Mouse (Mus musculus) midbrain, embryonic 14.5 days (tissue): ENCODE measurements around the gene Zscan12. TPM values are rescaled to one million over a fixed set of nuclear protein-coding genes. Genes with fewer than 3 reads are reported as not detected.
A peak's percentile ranks its signal among the peaks of the same experiment; 100 is the strongest.

Experiments used
- ATAC-seq: fragments of 200-750 bp; cut with Nextera tagmentation; 2 replicates; pipeline ENCODE4 v1.8.0; 2017; ENCODE audit warnings: moderate number of reproducible peaks, moderate library complexity; ENCODE audit not compliant: low FRiP score, low TSS enrichment
- DNase-seq: peaks from one replicate; pipeline ENCODE4 v3.0.0-alpha.2; 2015
- H3K27ac ChIP-seq: fragments of 300-500 bp; sonication (generic); replicated peaks from 2 replicates; pipeline ENCODE4 v1.5.1; 2014; ENCODE audit warnings: mild to moderate bottlenecking, low read depth, low read length, moderate library complexity
- H3K27me3 ChIP-seq: fragments of 300-500 bp; sonication (generic); 2 replicates; pipeline ENCODE4 v1.6.1; 2014; ENCODE audit warnings: low read length, control low read depth, mixed read lengths; ENCODE audit not compliant: control insufficient read depth, insufficient read depth
- H3K36me3 ChIP-seq: fragments of 300-500 bp; sonication (generic); 2 replicates; pipeline ENCODE4 v1.6.1; 2014; ENCODE audit warnings: low read length, control low read depth; ENCODE audit not compliant: control insufficient read depth, insufficient read depth
- H3K4me1 ChIP-seq: fragments of 300-500 bp; sonication (generic); 2 replicates; pipeline ENCODE4 v1.6.1; 2014; ENCODE audit warnings: mild to moderate bottlenecking, antibody characterized with exemption, low read length, control low read depth; ENCODE audit not compliant: control insufficient read depth, insufficient read depth
- H3K4me2 ChIP-seq: fragments of 300-500 bp; sonication (generic); 2 replicates; pipeline ENCODE4 v1.6.1; 2014; ENCODE audit warnings: mild to moderate bottlenecking, low read length, moderate library complexity
- H3K4me3 ChIP-seq: fragments of 300-500 bp; sonication (generic); replicated peaks from 2 replicates; pipeline ENCODE4 v1.5.1; 2014; ENCODE audit warnings: low read depth, low read length
- H3K9ac ChIP-seq: fragments of 300-500 bp; sonication (generic); replicated peaks from 2 replicates; pipeline ENCODE4 v1.6.1; 2014; ENCODE audit warnings: mild to moderate bottlenecking, low read length, moderate library complexity
- H3K9me3 ChIP-seq: fragments of 300-500 bp; sonication (generic); 2 replicates; pipeline ENCODE4 v1.6.1; 2016; ENCODE audit warnings: low read length, control low read depth, mixed read lengths; ENCODE audit not compliant: control insufficient read depth
- WGBS: fragments of 180-500 bp; shearing (Covaris S2); extraction: QIAGEN DNeasy Blood & Tissue Kit; methylation state at CpG from one replicate; pipeline ENCODE4 v1.1.7; 2014; 5-methylcytosine and 5-hydroxymethylcytosine counted together
- polyA plus RNA-seq: library from polyadenylated mRNA; unstranded; fragments of >200 nt; fragmentation: Nextera tagmentation; extraction: Ambion mirVana; gene quantifications from 2 replicates; pipeline ENCODE4 v1.2.1, GENCODE M21; 2014

Zscan12 gene
- polyA plus RNA-seq = 11.8 and 15.9 TPM in 2 replicates

DNA sequence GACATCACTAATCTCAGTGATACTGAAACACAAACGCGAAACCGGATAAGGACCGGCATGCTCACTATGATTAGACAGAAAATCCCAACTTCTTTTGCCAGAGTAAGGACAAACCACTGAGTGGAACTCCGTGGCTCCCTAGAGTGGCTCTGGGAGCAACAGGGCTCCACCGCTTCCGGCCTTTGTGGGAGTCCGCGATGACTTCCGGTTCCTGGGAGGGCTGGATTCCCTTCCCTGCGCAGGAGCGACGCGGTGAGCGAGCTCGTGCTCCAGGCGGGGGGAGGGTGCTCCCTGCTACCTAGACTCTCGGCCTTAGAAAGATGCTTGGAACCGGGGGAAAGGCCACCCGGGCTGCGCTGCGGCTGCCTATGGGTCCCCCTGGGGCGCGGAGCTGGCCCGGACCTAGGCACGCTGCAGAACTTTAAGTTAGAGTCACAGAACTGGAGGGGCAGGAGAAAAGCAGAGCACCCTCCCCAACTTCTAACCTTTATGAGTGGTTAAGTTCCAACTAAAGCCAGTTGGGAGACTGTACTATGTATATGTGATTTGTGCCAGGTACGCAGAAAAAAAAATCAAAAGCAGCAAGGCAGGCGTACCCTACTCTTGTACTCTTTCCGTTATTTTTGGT is at the start of gene Zscan12:
Gene Zscan12 (plus strand): TSS at position 200 of the 628 bp plus-strand sequence.
- peak within 1 kb of the TSS; percentile 56 for H3K4me3 ChIP-seq
- H3K9ac ChIP-seq = peak within 1 kb of the TSS; percentile 72
- under 1% methylated on average over 29 of the region's 29 CpGs for WGBS
- peaks cover 8% of the 10 kb centered on the region; the same call in 1 of the 2 replicates for H3K36me3 ChIP-seq
- ATAC-seq (peak; percentile 98), DNase-seq (peak; percentile 97)
- no peaks in the 10 kb centered on the region for H3K9me3 ChIP-seq
- peak within 1 kb of the TSS; percentile 47; the same call in 1 of the 2 replicates for H3K27ac ChIP-seq
- peak within 1 kb of the TSS; percentile 69 for H3K4me2 ChIP-seq
- peaks cover 25% of the 10 kb centered on the region for H3K4me1 ChIP-seq
- H3K27me3 ChIP-seq = no peaks in the 10 kb centered on the region

DNA sequence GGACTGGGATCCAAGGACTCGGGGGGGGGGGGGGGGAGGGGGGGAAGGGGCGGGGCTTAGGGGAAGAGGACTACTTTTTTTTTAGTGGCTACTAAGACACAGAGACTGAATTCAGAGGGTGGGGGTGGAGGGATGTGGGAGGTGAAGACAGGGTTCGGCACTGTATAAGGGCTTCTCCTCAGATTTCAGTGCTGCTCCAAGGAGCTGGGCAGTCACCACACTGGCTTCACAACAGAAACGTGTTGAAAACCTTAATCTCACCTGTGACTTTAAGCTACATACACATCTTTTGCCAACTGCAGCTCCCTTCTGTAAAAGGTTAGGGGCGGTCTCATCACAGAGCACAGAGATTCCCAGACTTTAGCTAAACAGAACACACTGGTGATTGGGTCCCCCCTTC is 49.8 kb upstream of the Zscan12 start:
- ATAC-seq = no peak

GRCm38 (mm10) chr13:21313903-21314302 is 48.7 kb upstream of the Zscan12 start:
- DNase-seq = no peak
- Histone ChIP-seq H3K36me3 (no peaks in the 10 kb centered on the region), H3K4me2 (no peak overlapping the region), H3K9ac (no peak overlapping the region), H3K9me3 (no peaks in the 10 kb centered on the region), H3K27me3 (no peaks in the 10 kb centered on the region), H3K4me3 (no peak overlapping the region), H3K4me1 (no peaks in the 10 kb centered on the region), H3K27ac (no peak overlapping the region)
- no peak for ATAC-seq
- 88% methylated on average over 4 of the region's 4 CpGs for WGBS

More for the DNA sequence above, 49.8 kb upstream of the Zscan12 start:
- Histone ChIP-seq H3K27me3 (no peaks in the 10 kb centered on the region), H3K9ac (no peak overlapping the region), H3K4me1 (no peaks in the 10 kb centered on the region), H3K4me2 (no peak overlapping the region), H3K4me3 (no peak overlapping the region), H3K36me3 (no peaks in the 10 kb centered on the region), H3K27ac (no peak overlapping the region), H3K9me3 (no peaks in the 10 kb centered on the region)
- WGBS = 40% methylated on average over 4 of the region's 5 CpGs
- no peak for DNase-seq

GRCm38 (mm10) chr13:21320262-21320661 is 42.4 kb upstream of the Zscan12 start:
- Histone ChIP-seq H3K9ac (no peak overlapping the region), H3K9me3 (no peaks in the 10 kb centered on the region), H3K4me3 (no peak overlapping the region), H3K4me1 (no peaks in the 10 kb centered on the region), H3K27me3 (no peaks in the 10 kb centered on the region), H3K4me2 (no peak overlapping the region), H3K36me3 (no peaks in the 10 kb centered on the region), H3K27ac (no peak overlapping the region)
- ATAC-seq (no peak), DNase-seq (no peak)
- 81% methylated on average over 3 of the region's 3 CpGs for WGBS

DNA sequence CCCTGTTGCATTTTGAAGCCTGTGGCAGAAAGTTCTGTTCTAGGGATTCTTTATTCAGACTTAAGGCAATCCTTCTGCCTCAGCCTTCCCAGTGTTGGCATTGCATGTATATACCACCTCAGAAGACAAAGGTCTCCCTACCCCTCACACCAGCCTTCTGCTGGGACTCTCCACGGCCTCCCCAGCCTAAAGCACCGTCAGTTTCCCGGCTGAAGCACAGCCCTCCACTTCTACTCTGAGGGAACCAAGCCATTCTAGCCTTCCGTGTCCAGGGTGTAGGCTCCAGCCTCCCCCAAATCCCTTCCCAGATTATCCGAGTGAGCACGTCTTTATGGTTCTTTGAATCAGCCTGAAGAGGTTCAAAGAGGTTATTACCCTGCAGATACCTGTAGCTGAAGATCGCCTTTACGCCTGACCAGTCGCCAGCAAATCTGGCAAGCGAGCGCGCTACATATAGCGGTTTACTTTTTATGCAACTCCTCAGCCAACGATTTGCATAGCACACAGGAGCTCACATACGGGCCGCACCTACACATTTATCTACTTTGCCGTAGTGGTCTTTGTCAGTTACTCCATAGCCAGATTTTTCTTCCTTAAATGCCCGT is 40.6 kb upstream of the Zscan12 start:
- peak overlapping the region; percentile 40; the same call in 1 of the 2 replicates for H3K9ac ChIP-seq
- WGBS = 1% methylated on average over 18 of the region's 18 CpGs
- H3K4me2 ChIP-seq = peak overlapping the region; percentile 49
- no peaks in the 10 kb centered on the region for H3K4me1 ChIP-seq
- ATAC-seq = no peak
- H3K27ac ChIP-seq = no peak overlapping the region
- peak; percentile 44 for DNase-seq
- no peaks in the 10 kb centered on the region for H3K9me3 ChIP-seq
- H3K4me3 ChIP-seq = peak overlapping the region; percentile 31
- H3K27me3 ChIP-seq = no peaks in the 10 kb centered on the region
- H3K36me3 ChIP-seq = no peaks in the 10 kb centered on the region

GRCm38 (mm10) chr13:21322509-21323375 is 39.9 kb upstream of the Zscan12 start:
- Histone ChIP-seq H3K4me2 (peak overlapping the region; percentile 49), H3K4me3 (peak overlapping the region; percentile 31), H3K27me3 (no peaks in the 10 kb centered on the region), H3K9me3 (no peaks in the 10 kb centered on the region), H3K4me1 (peaks cover 6% of the 10 kb centered on the region; the same call in 1 of the 2 replicates), H3K36me3 (no peaks in the 10 kb centered on the region), H3K9ac (no peak overlapping the region), H3K27ac (no peak overlapping the region)
- ATAC-seq (no peak), DNase-seq (peak; percentile 77)
- WGBS = 10% methylated on average over 18 of the region's 18 CpGs

- no peaks in the 10 kb centered on the region for H3K9me3 ChIP-seq
- H3K27ac ChIP-seq = no peak overlapping the region
- WGBS = 69% methylated on average over 6 of the region's 6 CpGs
- H3K9ac ChIP-seq = no peak overlapping the region
- H3K36me3 ChIP-seq = no peaks in the 10 kb centered on the region
- DNase-seq (no peak), ATAC-seq (no peak)
- no peaks in the 10 kb centered on the region for H3K27me3 ChIP-seq
- no peak overlapping the region for H3K4me3 ChIP-seq
- peaks cover 6% of the 10 kb centered on the region; the same call in 1 of the 2 replicates for H3K4me1 ChIP-seq
- peak overlapping the region; percentile 49; the same call in 1 of the 2 replicates for H3K4me2 ChIP-seq
Measured at GRCm38 (mm10) chr13:21323405-21323804, 39.2 kb upstream of the Zscan12 start.

- Histone ChIP-seq H3K9ac (no peak overlapping the region), H3K27me3 (no peaks in the 10 kb centered on the region), H3K9me3 (no peaks in the 10 kb centered on the region), H3K36me3 (no peaks in the 10 kb centered on the region), H3K4me3 (peak overlapping the region; percentile 31), H3K4me2 (peak overlapping the region; percentile 54), H3K4me1 (peaks cover 6% of the 10 kb centered on the region; the same call in 1 of the 2 replicates), H3K27ac (no peak overlapping the region)
- DNase-seq = peak; percentile 56
- WGBS = 11% methylated on average over 4 of the region's 4 CpGs
- no peak for ATAC-seq
Measured at GRCm38 (mm10) chr13:21326191-21326590, 36.4 kb upstream of the Zscan12 start.
